Mouse (Mus musculus) megakaryocyte-erythroid progenitor cell, adult 5-6 weeks (primary cell): ENCODE data around the gene Syngr2. TPM values are rescaled to one million over a fixed set of nuclear protein-coding genes. Genes with fewer than 3 reads are reported as not detected.
"Not testable (repeated sequence)": the region's sequence is repeated elsewhere in the genome, so short reads cannot be mapped to it uniquely, and the experiment has no call there.

Experiments
- ATAC-seq: replicated peaks from 2 replicates; pipeline ENCODE4 v1.8.0; 2016; ENCODE audit warnings: mild to moderate bottlenecking, inconsistent platforms; ENCODE audit not compliant: severe bottlenecking, poor library complexity, low FRiP score, low TSS enrichment
- total RNA-seq, 2 experiments: library from RNA; stranded (forward) in 1 of 2; stranded (reverse) in 1 of 2; fragments of 200-1000, 215-1000 nt in 1 of 2; fragments of >200 nt in 1 of 2; fragmentation: Nextera tagmentation in 1 of 2; gene quantifications; 2 replicates each; pipeline ENCODE4 v1.2.3; 2014 to 2017

Gene Syngr2
- total RNA-seq, 2 experiments from 2014 or later = 116 to 173 TPM

DNA sequence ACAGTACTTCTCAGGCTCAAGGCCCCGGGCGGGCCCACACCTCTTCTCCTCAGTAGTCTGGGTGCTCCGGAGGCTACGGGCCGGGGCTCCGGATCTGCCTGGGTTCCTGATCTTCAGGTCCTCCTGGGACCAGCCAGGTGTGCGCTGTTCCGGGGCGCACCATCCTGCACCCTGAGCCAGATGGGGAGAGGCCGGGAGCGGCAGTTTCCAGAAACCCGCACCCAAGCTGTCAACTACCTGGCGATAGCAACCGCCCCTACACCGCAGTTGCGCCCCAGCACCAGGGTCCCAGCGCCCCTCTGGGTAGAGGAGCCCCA is 29.3 kb upstream of the Syngr2 start:
- peak; percentile 5 for ATAC-seq

DNA sequence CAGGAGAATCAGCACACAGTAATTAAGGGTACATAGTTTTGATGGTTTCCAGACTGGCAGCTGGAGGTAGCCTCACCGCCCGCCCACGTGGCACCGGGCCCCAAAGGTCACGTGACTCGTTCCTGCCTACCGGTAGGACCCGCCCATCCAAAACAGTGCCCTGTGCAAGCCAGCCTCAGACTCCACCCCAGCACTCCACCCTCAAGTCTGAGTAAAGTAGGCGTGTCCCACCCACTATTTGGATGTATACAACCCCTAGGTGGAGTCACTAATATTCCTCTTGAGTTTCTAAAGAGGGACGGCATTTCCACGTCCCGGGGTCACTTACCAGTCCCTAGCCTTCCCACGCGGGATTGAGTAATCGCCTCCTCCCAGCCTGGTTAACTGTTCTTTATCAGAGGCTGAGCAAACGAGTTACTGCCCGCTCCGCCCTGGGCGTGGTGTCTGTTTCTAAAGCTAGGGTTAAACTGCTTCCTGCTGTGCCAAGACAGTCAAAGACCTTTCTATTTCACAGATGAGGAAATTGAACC is 28.8 kb upstream of the Syngr2 start:
- peak; percentile 73 for ATAC-seq

- peak; percentile 0; the same call in 1 of the 2 replicates for ATAC-seq
Observed at GRCm38 (mm10) chr11:117781199-117781821, 28.2 kb upstream of the Syngr2 start.

GRCm38 (mm10) chr11:117781993-117782704 is 27.3 kb upstream of the Syngr2 start, which contains the start of the genes Tmc8 and Tmc6:
Gene Tmc8 (plus strand): TSS chr11:117782076.
Gene Tmc6 (minus strand): TSS chr11:117782198.
- ATAC-seq = peak; percentile 11

GRCm38 (mm10) chr11:117782705-117783034 is 26.8 kb upstream of the Syngr2 start:
- no peak for ATAC-seq

GRCm38 (mm10) chr11:117783089-117783488 is 26.4 kb upstream of the Syngr2 start:
- ATAC-seq = no peak

DNA sequence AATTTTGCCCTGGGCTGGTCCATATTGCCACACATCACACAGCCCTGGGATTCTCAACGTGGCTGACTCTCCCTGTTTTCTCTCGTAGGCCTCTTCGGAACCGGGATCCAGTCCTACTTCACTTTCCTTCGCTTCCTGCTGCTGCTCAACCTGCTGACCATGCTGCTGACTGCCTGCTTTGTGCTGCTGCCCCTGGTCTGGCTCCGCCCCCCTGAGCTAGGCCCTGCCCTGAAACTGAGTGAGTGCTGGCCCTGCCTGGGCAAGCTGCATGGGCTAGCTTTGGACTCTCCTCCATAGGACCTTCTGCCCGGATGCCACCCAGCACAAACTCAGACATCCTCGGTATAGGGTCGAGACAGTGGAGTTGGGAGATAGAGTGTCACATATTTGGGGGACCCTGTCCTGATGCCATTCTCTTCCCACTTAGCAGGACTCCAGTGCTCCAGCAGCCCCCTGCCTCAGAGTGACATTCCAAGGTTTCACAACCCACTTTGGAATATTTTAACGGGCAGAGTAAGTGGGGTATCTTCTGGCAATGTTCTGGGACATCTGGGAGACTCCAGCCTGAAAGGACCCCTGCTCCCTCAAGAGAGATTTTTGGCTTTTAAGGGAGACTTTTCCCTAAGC is 25.7 kb upstream of the Syngr2 start:
- no peak for ATAC-seq

DNA sequence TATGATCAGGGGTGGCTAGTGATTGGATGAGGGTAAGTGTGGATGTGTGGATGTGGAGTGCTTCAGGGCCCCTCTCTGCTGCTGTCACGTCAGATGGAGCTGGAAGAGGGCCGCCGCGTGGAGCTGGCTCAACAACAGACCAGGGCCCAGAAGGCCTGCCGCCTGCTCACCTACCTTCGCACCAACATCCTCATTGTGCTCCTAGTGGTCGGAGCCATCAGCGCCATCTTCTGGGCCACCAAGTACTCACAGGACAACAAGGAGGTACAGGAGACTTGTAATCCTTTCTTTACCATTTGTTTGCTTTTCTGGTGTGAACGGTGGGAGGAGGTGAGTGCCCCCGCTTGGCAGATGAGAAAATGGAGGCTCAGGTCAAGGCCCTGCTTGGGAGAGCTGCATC is 23.2 kb upstream of the Syngr2 start:
- peak; percentile 53 for ATAC-seq

- not testable (repeated sequence) for ATAC-seq
Observed at GRCm38 (mm10) chr11:117788481-117788880, 21.0 kb upstream of the Syngr2 start.

- peak; percentile 36 for ATAC-seq
Observed at GRCm38 (mm10) chr11:117790286-117790685, 19.2 kb upstream of the Syngr2 start.

DNA sequence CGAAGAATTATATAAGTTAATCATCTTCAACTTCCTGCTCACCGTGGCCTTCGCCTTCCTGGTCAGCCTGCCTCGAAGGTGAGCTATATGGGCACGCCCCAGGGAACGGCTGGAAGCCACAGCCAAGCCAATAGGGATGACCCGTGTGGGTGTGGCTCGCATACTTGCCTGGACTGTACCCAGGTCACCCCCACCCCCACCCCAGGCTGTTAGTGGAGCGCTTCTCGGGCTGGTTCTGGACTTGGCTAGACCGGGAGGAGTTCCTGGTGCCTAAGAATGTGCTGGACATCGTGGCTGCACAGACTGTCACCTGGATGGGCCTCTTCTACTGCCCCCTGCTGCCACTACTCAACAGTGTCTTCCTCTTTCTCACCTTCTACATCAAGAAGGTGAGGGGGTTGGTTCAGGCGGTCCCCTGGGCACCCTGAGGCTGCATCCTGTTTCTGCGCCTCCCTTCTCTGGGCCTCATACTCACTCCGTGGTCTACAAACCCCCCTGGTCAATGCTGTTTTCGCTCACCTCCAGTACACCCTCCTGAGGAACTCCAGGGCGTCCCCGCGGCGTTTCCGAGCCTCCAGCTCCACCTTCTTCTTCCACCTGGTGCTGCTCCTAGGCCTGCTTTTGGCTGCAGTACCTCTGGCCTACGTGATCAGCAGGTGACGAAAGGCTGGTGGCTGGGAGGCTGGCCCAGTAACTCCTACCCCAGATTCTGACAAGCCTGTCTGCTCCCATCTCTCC is 18.6 kb upstream of the Syngr2 start:
- 0 out of 2 replicates have a peak, but pooled peaks have one; percentile 9 for ATAC-seq

DNA sequence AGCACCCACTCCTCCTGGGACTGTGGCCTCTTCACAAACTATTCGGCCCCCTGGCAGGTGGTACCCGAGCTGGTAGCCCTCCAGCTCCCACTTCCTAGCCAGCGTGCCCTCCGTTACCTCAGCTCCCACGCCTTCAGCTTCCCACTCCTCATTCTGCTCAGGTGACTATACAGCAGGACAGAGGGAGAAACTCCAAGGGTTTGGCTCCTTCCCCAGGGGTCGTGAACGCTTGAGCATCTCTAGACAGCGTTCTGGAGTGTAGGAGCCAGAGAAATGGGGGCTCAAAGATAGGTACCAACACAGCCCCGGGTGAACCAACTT is 18.1 kb upstream of the Syngr2 start:
- ATAC-seq = no peak

- ATAC-seq = peak; percentile 72
Observed at GRCm38 (mm10) chr11:117792281-117792888, 17.1 kb upstream of the Syngr2 start.

- no peak for ATAC-seq
Observed at GRCm38 (mm10) chr11:117794035-117794551, 15.4 kb upstream of the Syngr2 start.

DNA sequence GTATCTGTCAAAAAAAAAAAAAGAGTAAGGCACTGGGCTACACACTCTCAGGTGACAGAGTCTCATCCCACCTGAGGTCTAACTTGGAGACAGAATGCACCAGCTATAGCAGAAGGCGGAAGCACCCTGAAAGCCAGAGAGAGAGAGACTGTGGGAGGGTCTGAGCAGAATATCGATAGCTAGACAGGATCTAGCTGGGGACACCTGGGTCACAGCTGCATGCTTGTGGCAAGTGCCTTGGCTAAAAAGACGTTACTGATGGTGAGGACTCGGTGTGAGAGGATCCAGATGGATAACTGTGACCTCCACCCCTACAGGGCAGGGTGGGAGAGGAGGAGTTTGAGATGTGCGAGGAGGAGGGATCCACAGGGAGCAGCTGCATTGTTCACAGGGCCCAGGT is 12.5 kb upstream of the Syngr2 start:
- ATAC-seq = peak; percentile 9; the same call in 1 of the 2 replicates

GRCm38 (mm10) chr11:117797511-117798159 is 11.8 kb upstream of the Syngr2 start, which contains the start of gene 6030468B19Rik:
Gene 6030468B19Rik (plus strand): TSS chr11:117797660.
- peak; percentile 84 for ATAC-seq

- peak; percentile 42 for ATAC-seq
Observed at GRCm38 (mm10) chr11:117798160-117798541, 11.3 kb upstream of the Syngr2 start.

DNA sequence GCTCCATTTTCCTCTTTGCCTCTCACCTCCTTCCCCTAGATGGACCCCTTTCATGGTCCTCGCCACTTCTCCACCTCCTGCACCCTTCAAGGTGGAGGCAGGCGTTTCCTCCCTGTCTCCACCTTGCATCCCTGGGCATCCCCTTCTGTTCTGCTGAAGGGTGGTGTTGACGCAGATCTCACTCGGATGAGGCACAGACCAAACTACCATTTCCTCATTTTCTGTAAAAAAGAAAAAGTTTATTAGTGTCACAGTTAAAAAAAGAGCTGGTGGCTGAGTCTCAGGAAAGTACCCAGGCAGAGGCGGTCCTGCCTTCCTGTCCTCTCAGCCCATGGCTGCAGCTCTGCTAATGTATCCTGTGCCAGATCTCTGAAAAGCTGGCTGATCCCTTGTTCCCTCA is 10.3 kb upstream of the Syngr2 start:
- no peak for ATAC-seq

DNA sequence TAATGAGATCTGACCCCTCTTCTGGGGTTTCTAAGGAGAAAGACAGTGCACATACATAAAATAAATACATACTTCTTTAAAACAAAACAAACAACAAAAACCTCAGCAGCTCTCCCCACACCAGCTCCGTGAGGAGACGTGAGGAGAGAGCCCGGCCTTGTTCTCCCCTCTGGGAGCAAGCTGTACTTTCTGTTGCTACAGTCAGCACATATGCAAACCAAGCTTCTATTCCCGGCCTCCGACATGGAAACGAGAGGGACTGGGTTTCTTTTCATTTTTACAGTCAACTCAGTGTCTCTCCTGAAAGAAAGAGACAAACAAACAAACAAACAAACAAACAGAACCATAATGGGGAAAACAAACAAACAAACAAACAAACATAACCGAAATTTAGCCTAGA is 9.4 kb upstream of the Syngr2 start:
- ATAC-seq = no peak
